Mouse (Mus musculus): ENCODE results near the gene Ppp2r5a.

DNA sequence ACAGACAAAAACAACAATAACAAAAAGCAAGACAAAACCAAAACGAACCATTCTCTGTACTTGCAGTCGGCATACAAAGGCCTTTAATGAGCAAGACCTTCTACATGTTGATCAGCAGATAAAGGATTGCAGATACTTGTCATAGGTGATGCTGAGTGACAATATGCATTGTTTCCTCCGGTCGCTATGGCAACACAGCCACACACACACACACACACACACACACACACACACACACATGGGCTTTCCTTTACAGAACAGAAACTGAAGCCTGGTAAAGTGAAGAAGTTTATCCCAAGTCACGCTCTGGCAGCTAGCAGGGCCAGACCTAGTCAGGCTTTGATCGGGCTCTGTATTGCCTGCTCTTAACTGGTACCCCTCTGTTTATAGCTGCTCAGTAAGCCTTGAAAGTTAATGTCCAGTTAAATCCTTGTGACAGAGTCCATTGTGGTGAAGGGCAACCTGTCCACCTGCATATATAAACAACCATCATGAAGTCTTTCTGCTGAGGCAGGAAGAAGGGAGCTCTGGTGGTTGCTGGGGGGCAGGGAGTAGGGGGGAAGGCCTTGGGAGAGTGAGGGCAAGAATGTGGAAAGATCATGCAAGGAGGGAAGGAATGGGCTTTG, 44.4 kb upstream of the Ppp2r5a start:
- TF ChIP-seq EP300 (IDR thresholded peaks at IDR 0.05; ENCODE audit: low read depth): no peak
- TF ChIP-seq CTCF (IDR thresholded peaks at IDR 0.05; ENCODE audit: low read depth): no peak
